Mouse (Mus musculus) stomach, postnatal 0 days (tissue): ENCODE data around the gene Tmc4.

Source experiments
- CTCF ChIP-seq: IDR thresholded peaks from 2 replicates; pipeline ENCODE4 v1.5.1; 2016; ENCODE audit warnings: antibody characterized with exemption, low read depth, mild to moderate bottlenecking, moderate library complexity
- EP300 ChIP-seq: optimal IDR thresholded peaks from 2 replicates; pipeline ENCODE3; 2016; ENCODE audit warnings: antibody characterized with exemption

DNA sequence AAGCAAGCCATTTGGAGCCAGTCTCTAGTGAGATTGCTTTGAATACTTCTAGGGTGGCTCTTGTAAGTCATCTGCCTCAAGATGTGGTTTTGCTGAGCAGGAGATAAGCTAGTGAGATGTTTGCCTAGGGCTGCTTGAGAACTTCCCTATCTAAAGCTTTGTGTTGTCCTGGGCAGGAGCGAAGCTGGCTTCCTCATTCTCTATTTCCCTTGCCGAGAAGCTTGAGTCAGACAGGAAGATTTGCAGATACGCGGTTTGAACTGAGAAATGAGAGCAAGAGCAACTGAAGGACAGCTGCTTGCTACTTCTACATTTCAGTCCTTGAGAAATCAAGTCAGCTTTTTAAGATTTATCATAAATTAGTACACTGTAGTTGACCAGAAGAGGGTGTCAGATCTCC is 29.7 kb upstream of the Tmc4 start:
- no peak for TF ChIP-seq EP300
- no peak for TF ChIP-seq CTCF
